ENCODE assay signal across 21 mouse cellular contexts in genomic region chr5:5431746-5432438, GRCm38 (mm10). TPM values are rescaled to one million over a fixed set of nuclear protein-coding genes. Genes with fewer than 3 reads are reported as not detected.
DNase-seq lines count a peak whose midpoint lies in the region; ATAC-seq lines count a peak whose summit lies in the region.
"Had no signal": no experiment of that assay in that cellular context is flagged by ENCODE, and none has a peak within 500 bp of the region (broad histone marks: within the 10 kb centered on the region; RNA-seq: fewer than 3 reads in every experiment).

No protein-coding gene starts in this region.

- no peaks in the 10 kb centered on the region for H3K36me3 ChIP-seq in midbrain, embryonic 11.5 days (ENCODE audit: control insufficient read depth, insufficient read depth, low read length)
- H3K36me3 ChIP-seq in midbrain, embryonic 10.5 days = no peaks in the 10 kb centered on the region
- no peaks in the 10 kb centered on the region for H3K36me3 ChIP-seq in hindbrain, embryonic 12.5 days
- H3K36me3 ChIP-seq in midbrain, embryonic 14.5 days (ENCODE audit: control insufficient read depth, insufficient read depth, low read length) = no peaks in the 10 kb centered on the region
- H3K36me3 ChIP-seq in kidney, embryonic 15.5 days = no peaks in the 10 kb centered on the region
- H3K36me3 ChIP-seq: embryonic facial prominence, embryonic 10.5 days; heart, embryonic 15.5 days had no signal

- H3K9me3 ChIP-seq in midbrain, embryonic 11.5 days (ENCODE audit: control insufficient read depth, low read length) = no peaks in the 10 kb centered on the region
- no peaks in the 10 kb centered on the region for H3K9me3 ChIP-seq in midbrain, embryonic 10.5 days (replicated peaks)
- H3K9me3 ChIP-seq in hindbrain, embryonic 12.5 days (replicated peaks) = no peaks in the 10 kb centered on the region
- no peaks in the 10 kb centered on the region for H3K9me3 ChIP-seq in midbrain, embryonic 14.5 days (ENCODE audit: control insufficient read depth, low read length)
- H3K9me3 ChIP-seq in kidney, embryonic 15.5 days (replicated peaks) = no peaks in the 10 kb centered on the region
- H3K9me3 ChIP-seq: embryonic facial prominence, embryonic 10.5 days; heart, embryonic 15.5 days had no signal

- peak; percentile 74; the same call in 1 of the 2 replicates for ATAC-seq in midbrain, embryonic 11.5 days (ENCODE audit: low FRiP score)
- peak; percentile 83 for ATAC-seq in hindbrain, embryonic 12.5 days (ENCODE audit: low FRiP score)
- ATAC-seq in midbrain, embryonic 14.5 days (ENCODE audit: low FRiP score, low TSS enrichment) = peak; percentile 84; the same call in 1 of the 2 replicates
- no peak for ATAC-seq in kidney, embryonic 15.5 days (replicated peaks; ENCODE audit: low FRiP score)

- no peaks in the 10 kb centered on the region for H3K27me3 ChIP-seq in midbrain, embryonic 11.5 days (ENCODE audit: control insufficient read depth, insufficient read depth, low read length)
- no peaks in the 10 kb centered on the region for H3K27me3 ChIP-seq in midbrain, embryonic 10.5 days (ENCODE audit: low read depth, poor library complexity, severe bottlenecking)
- H3K27me3 ChIP-seq in hindbrain, embryonic 12.5 days = no peaks in the 10 kb centered on the region
- no peaks in the 10 kb centered on the region for H3K27me3 ChIP-seq in midbrain, embryonic 14.5 days (ENCODE audit: control insufficient read depth, insufficient read depth, low read length)
- no peaks in the 10 kb centered on the region for H3K27me3 ChIP-seq in kidney, embryonic 15.5 days
- H3K27me3 ChIP-seq: heart, embryonic 15.5 days had no signal

- 65% methylated on average over 5 of the region's 5 CpGs for WGBS in midbrain, embryonic 11.5 days
- 79% methylated on average over 5 of the region's 5 CpGs for whole genome bisulfite sequencing in midbrain, embryonic 10.5 days
- WGBS in hindbrain, embryonic 12.5 days = 58% methylated on average over 5 of the region's 5 CpGs
- 19% methylated on average over 5 of the region's 5 CpGs for WGBS in midbrain, embryonic 14.5 days
- 70% methylated on average over 5 of the region's 5 CpGs for WGBS in kidney, embryonic 15.5 days

- no peak overlapping the region for H3K4me3 ChIP-seq in midbrain, embryonic 11.5 days (ENCODE audit: low read depth, low read length)
- no peak overlapping the region for H3K4me3 ChIP-seq in midbrain, embryonic 10.5 days
- no peak overlapping the region for H3K4me3 ChIP-seq in hindbrain, embryonic 12.5 days
- no peak overlapping the region for H3K4me3 ChIP-seq in midbrain, embryonic 14.5 days (replicated peaks; ENCODE audit: low read depth, low read length)
- no peak overlapping the region for H3K4me3 ChIP-seq in kidney, embryonic 15.5 days (replicated peaks)
- H3K4me3 ChIP-seq: embryonic facial prominence, embryonic 10.5 days; erythroblast, embryonic 14.5 days; heart, embryonic 15.5 days had no signal

- H3K9ac ChIP-seq in midbrain, embryonic 11.5 days (ENCODE audit: low read length) = no peak overlapping the region
- H3K9ac ChIP-seq in hindbrain, embryonic 12.5 days = no peak overlapping the region
- H3K9ac ChIP-seq in midbrain, embryonic 14.5 days (replicated peaks; ENCODE audit: low read length) = no peak overlapping the region
- H3K9ac ChIP-seq in kidney, embryonic 15.5 days = no peak overlapping the region
- H3K9ac ChIP-seq: heart, embryonic 15.5 days had no signal

- DNase-seq in midbrain, embryonic 11.5 days (ENCODE audit: low spot score, missing footprints) = no peak
- DNase-seq in midbrain, embryonic 10.5 days (ENCODE audit: low spot score) = no peak
- DNase-seq in midbrain, embryonic 14.5 days = peak; percentile 60
- DNase-seq in retina, embryonic 14.5 days (ENCODE audit: low spot score) = peak; percentile 56
- no peak for DNase-seq in thymus, postnatal 4 days
- DNase-seq in layer of hippocampus, adult 9-10 months (ENCODE audit: low spot score) = no peak
- DNase-seq: adrenal gland, postnatal 14 days; cerebellum, adult 9-11 months; heart, adult 18-20 months; liver; lung, adult 2 months; lung, postnatal 4 days; thymus, postnatal 14 days had no signal

- H3K4me2 ChIP-seq in midbrain, embryonic 11.5 days = no peak overlapping the region
- no peak overlapping the region for H3K4me2 ChIP-seq in hindbrain, embryonic 12.5 days (replicated peaks)
- 0 out of 2 replicates have a peak overlapping the region, but pooled peaks have one; percentile 27 for H3K4me2 ChIP-seq in midbrain, embryonic 14.5 days (ENCODE audit: low read length)
- no peak overlapping the region for H3K4me2 ChIP-seq in kidney, embryonic 15.5 days
- H3K4me2 ChIP-seq: heart, embryonic 15.5 days had no signal

- H3K27ac ChIP-seq in midbrain, embryonic 11.5 days (ENCODE audit: low read depth, low read length) = no peak overlapping the region
- no peak overlapping the region for H3K27ac ChIP-seq in midbrain, embryonic 10.5 days (replicated peaks)
- H3K27ac ChIP-seq in hindbrain, embryonic 12.5 days = no peak overlapping the region
- H3K27ac ChIP-seq in midbrain, embryonic 14.5 days (replicated peaks; ENCODE audit: low read depth, low read length) = peak overlapping the region; percentile 49; the same call in 1 of the 2 replicates
- H3K27ac ChIP-seq in kidney, embryonic 15.5 days = no peak overlapping the region
- H3K27ac ChIP-seq: embryonic facial prominence, embryonic 10.5 days; heart, embryonic 15.5 days had no signal

- no peaks in the 10 kb centered on the region for H3K4me1 ChIP-seq in midbrain, embryonic 11.5 days (ENCODE audit: control insufficient read depth, insufficient read depth, low read length)
- H3K4me1 ChIP-seq in midbrain, embryonic 10.5 days = no peaks in the 10 kb centered on the region
- H3K4me1 ChIP-seq in hindbrain, embryonic 12.5 days = no peaks in the 10 kb centered on the region
- peaks cover 12% of the 10 kb centered on the region; the same call in 1 of the 2 replicates for H3K4me1 ChIP-seq in midbrain, embryonic 14.5 days (ENCODE audit: control insufficient read depth, insufficient read depth, low read length)
- no peaks in the 10 kb centered on the region for H3K4me1 ChIP-seq in kidney, embryonic 15.5 days
- H3K4me1 ChIP-seq: embryonic facial prominence, embryonic 10.5 days; heart, embryonic 15.5 days had no signal

RNA-seq across cellular contexts. Expression of gene Cdk14, which starts 11.8 kb away (rescaled TPM):
- 25.5 and 26.7 TPM in 2 replicates for polyA plus RNA-seq in midbrain, embryonic 11.5 days (2014; fragmentation: Nextera tagmentation; extraction: Ambion mirVana)
- polyA plus RNA-seq in midbrain, embryonic 10.5 days (2016; fragmentation: Nextera tagmentation; extraction: Ambion mirVana) = 10.3 and 15.8 TPM in 2 replicates
- 43.8 and 46.3 TPM in 2 replicates for polyA plus RNA-seq in hindbrain, embryonic 12.5 days (2016; fragmentation: Nextera tagmentation; extraction: Ambion mirVana)
- 50.7 and 54.0 TPM in 2 replicates for polyA plus RNA-seq in midbrain, embryonic 14.5 days (2014; fragmentation: Nextera tagmentation; extraction: Ambion mirVana)
- 12.2 and 13.8 TPM in 2 replicates for polyA plus RNA-seq in kidney, embryonic 15.5 days (2015; fragmentation: Nextera tagmentation; extraction: Ambion mirVana)
- polyA plus RNA-seq: erythroblast, embryonic 14.5 days had no signal

RNA-seq across cellular contexts. Expression of gene 1700015F17Rik, which starts 47.1 kb away (rescaled TPM):
- not detected in 2 replicates for polyA plus RNA-seq in midbrain, embryonic 11.5 days (2014; fragmentation: Nextera tagmentation; extraction: Ambion mirVana)
- polyA plus RNA-seq in midbrain, embryonic 10.5 days (2016; fragmentation: Nextera tagmentation; extraction: Ambion mirVana) = not detected in 2 replicates
- not detected in 2 replicates for polyA plus RNA-seq in hindbrain, embryonic 12.5 days (2016; fragmentation: Nextera tagmentation; extraction: Ambion mirVana)
- not detected in 2 replicates for polyA plus RNA-seq in midbrain, embryonic 14.5 days (2014; fragmentation: Nextera tagmentation; extraction: Ambion mirVana)
- polyA plus RNA-seq in kidney, embryonic 15.5 days (2015; fragmentation: Nextera tagmentation; extraction: Ambion mirVana) = not detected in 2 replicates
- polyA plus RNA-seq: embryonic facial prominence, embryonic 10.5 days; erythroblast, embryonic 14.5 days; heart, embryonic 15.5 days; kidney, embryonic 16.5 days; lung, adult 2 months; spleen, adult 2 months; stomach, embryonic 16.5 days had no signal

Comparison
In these comparisons a context has a peak if more than half of its experiments do, and no peak if none do; other contexts are left out.
1. DNase-seq: peak in midbrain, embryonic 14.5 days (single experiment) and retina, embryonic 14.5 days (single experiment); none in midbrain, embryonic 11.5 days (single experiment), midbrain, embryonic 10.5 days (single experiment), thymus, postnatal 4 days (single experiment) and layer of hippocampus, adult 9-10 months (single experiment).